Mouse (Mus musculus) forebrain, embryonic 12.5 days (tissue): ENCODE measurements at regions not wholly inside any gene's neighbourhood (a gene's known extent, or its start where the extent isn't known, plus 50 kb on each side); places are given as distances from the start of the nearest gene placed in this dataset.
A peak's percentile ranks its signal among the peaks of the same experiment; 100 is the strongest.

Experiments
- ATAC-seq: fragments of 200-750 bp; cut with Nextera tagmentation; 2 replicates; pipeline ENCODE4 v1.8.0; 2017; ENCODE audit warnings: moderate TSS enrichment; ENCODE audit not compliant: low FRiP score
- H3K27ac ChIP-seq: fragments of 300-500 bp; sonication (generic); 2 replicates; pipeline ENCODE4 v1.5.1; 2016; ENCODE audit warnings: mild to moderate bottlenecking
- H3K27me3 ChIP-seq: fragments of 300-500 bp; sonication (generic); 2 replicates; pipeline ENCODE4 v1.6.1; 2016; ENCODE audit warnings: mild to moderate bottlenecking
- H3K36me3 ChIP-seq: fragments of 300-500 bp; sonication (generic); replicated peaks from 2 replicates; pipeline ENCODE4 v1.6.1; 2016; ENCODE audit warnings: mild to moderate bottlenecking
- H3K4me1 ChIP-seq: fragments of 300-500 bp; sonication (generic); 2 replicates; pipeline ENCODE4 v1.6.1; 2016
- H3K4me2 ChIP-seq: fragments of 300-500 bp; sonication (generic); 2 replicates; pipeline ENCODE4 v1.6.1; 2016; ENCODE audit warnings: mild to moderate bottlenecking, moderate library complexity
- H3K4me3 ChIP-seq: fragments of 300-500 bp; sonication (generic); replicated peaks from 2 replicates; pipeline ENCODE4 v1.5.1; 2016; ENCODE audit warnings: mild to moderate bottlenecking
- H3K9ac ChIP-seq: fragments of 300-500 bp; sonication (generic); 2 replicates; pipeline ENCODE4 v1.6.1; 2016; ENCODE audit warnings: mild to moderate bottlenecking
- H3K9me3 ChIP-seq: fragments of 300-500 bp; sonication (generic); 2 replicates; pipeline ENCODE4 v1.6.1; 2016
- WGBS: fragments of 180-500 bp; shearing (Covaris S2); methylation state at CpG from one replicate; pipeline ENCODE4 v1.1.7; 2016; 5-methylcytosine and 5-hydroxymethylcytosine counted together

- Histone ChIP-seq H3K9ac (no peak overlapping the region), H3K9me3 (no peaks in the 10 kb centered on the region), H3K4me3 (no peak overlapping the region), H3K27ac (no peak overlapping the region), H3K36me3 (no peaks in the 10 kb centered on the region), H3K27me3 (no peaks in the 10 kb centered on the region), H3K4me1 (no peaks in the 10 kb centered on the region), H3K4me2 (no peak overlapping the region)
- WGBS, result 84% methylated on average over 6 of the region's 6 CpGs
- no peak for ATAC-seq
These were observed 1382.9 kb upstream of the Tenm2 start for GRCm38 (mm10) chr11:38618707-38619106.

- Histone ChIP-seq H3K27ac (no peak overlapping the region), H3K4me2 (no peak overlapping the region), H3K9me3 (no peaks in the 10 kb centered on the region), H3K27me3 (no peaks in the 10 kb centered on the region), H3K36me3 (no peaks in the 10 kb centered on the region), H3K4me3 (no peak overlapping the region), H3K9ac (no peak overlapping the region), H3K4me1 (no peaks in the 10 kb centered on the region)
- no peak for ATAC-seq
- 75% methylated on average over 4 of the region's 4 CpGs for WGBS
These were observed 1365.2 kb upstream of the Tenm2 start for GRCm38 (mm10) chr11:38600971-38601370.

GRCm38 (mm10) chr11:38568515-38568914, 1332.8 kb upstream of the Tenm2 start:
- 73% methylated on average over 1 of the region's 1 CpGs for WGBS
- Histone ChIP-seq H3K4me3 (no peak overlapping the region), H3K27me3 (no peaks in the 10 kb centered on the region), H3K36me3 (no peaks in the 10 kb centered on the region), H3K27ac (no peak overlapping the region), H3K4me2 (no peak overlapping the region), H3K9me3 (no peaks in the 10 kb centered on the region), H3K9ac (no peak overlapping the region), H3K4me1 (no peaks in the 10 kb centered on the region)
- no peak for ATAC-seq

- H3K36me3 ChIP-seq, result no peaks in the 10 kb centered on the region
- H3K27ac ChIP-seq, result no peak overlapping the region
- no peak overlapping the region for H3K9ac ChIP-seq
- ATAC-seq, result peak; percentile 33; the same call in 1 of the 2 replicates
- no peaks in the 10 kb centered on the region for H3K27me3 ChIP-seq
- no peaks in the 10 kb centered on the region; the same call in 1 of the 2 replicates for H3K4me1 ChIP-seq
- H3K4me3 ChIP-seq, result no peak overlapping the region
- H3K9me3 ChIP-seq, result no peaks in the 10 kb centered on the region
- no peak overlapping the region for H3K4me2 ChIP-seq
- 8% methylated on average over 8 of the region's 8 CpGs for WGBS
These were observed 1308.1 kb upstream of the Tenm2 start for GRCm38 (mm10) chr11:38543893-38544292.

GRCm38 (mm10) chr11:38540097-38540496, 1304.3 kb upstream of the Tenm2 start:
- H3K4me3 ChIP-seq, result no peak overlapping the region
- H3K36me3 ChIP-seq, result no peaks in the 10 kb centered on the region
- no peak overlapping the region for H3K4me2 ChIP-seq
- no peak for ATAC-seq
- H3K9ac ChIP-seq, result no peak overlapping the region
- WGBS, result 74% methylated on average over 2 of the region's 2 CpGs
- H3K4me1 ChIP-seq, result no peaks in the 10 kb centered on the region; the same call in 1 of the 2 replicates
- no peaks in the 10 kb centered on the region for H3K9me3 ChIP-seq
- no peaks in the 10 kb centered on the region for H3K27me3 ChIP-seq
- no peak overlapping the region for H3K27ac ChIP-seq

GRCm38 (mm10) chr11:38532282-38532681, 1296.5 kb upstream of the Tenm2 start:
- ATAC-seq, result no peak
- 86% methylated on average over 2 of the region's 2 CpGs for WGBS
- H3K27ac ChIP-seq, result no peak overlapping the region
- H3K36me3 ChIP-seq, result no peaks in the 10 kb centered on the region
- no peaks in the 10 kb centered on the region for H3K9me3 ChIP-seq
- H3K9ac ChIP-seq, result no peak overlapping the region
- H3K4me2 ChIP-seq, result no peak overlapping the region
- no peak overlapping the region for H3K4me3 ChIP-seq
- H3K27me3 ChIP-seq, result no peaks in the 10 kb centered on the region
- H3K4me1 ChIP-seq, result no peaks in the 10 kb centered on the region

GRCm38 (mm10) chr11:38509676-38510075, 1273.9 kb upstream of the Tenm2 start:
- H3K9ac ChIP-seq, result no peak overlapping the region
- no peak for ATAC-seq
- no peaks in the 10 kb centered on the region for H3K36me3 ChIP-seq
- no peaks in the 10 kb centered on the region for H3K9me3 ChIP-seq
- no peaks in the 10 kb centered on the region for H3K27me3 ChIP-seq
- no peak overlapping the region for H3K27ac ChIP-seq
- H3K4me2 ChIP-seq, result no peak overlapping the region
- 93% methylated on average over 4 of the region's 4 CpGs for WGBS
- no peak overlapping the region for H3K4me3 ChIP-seq
- H3K4me1 ChIP-seq, result no peaks in the 10 kb centered on the region

GRCm38 (mm10) chr11:38464239-38464596, 1228.5 kb upstream of the Tenm2 start:
- no peaks in the 10 kb centered on the region for H3K4me1 ChIP-seq
- no peaks in the 10 kb centered on the region for H3K9me3 ChIP-seq
- WGBS, result 84% methylated on average over 2 of the region's 2 CpGs
- no peak overlapping the region for H3K9ac ChIP-seq
- H3K27me3 ChIP-seq, result no peaks in the 10 kb centered on the region
- ATAC-seq, result no peak
- no peak overlapping the region for H3K27ac ChIP-seq
- no peak overlapping the region for H3K4me3 ChIP-seq
- H3K36me3 ChIP-seq, result no peaks in the 10 kb centered on the region
- no peak overlapping the region for H3K4me2 ChIP-seq

GRCm38 (mm10) chr11:38463568-38464238, 1227.9 kb upstream of the Tenm2 start:
- H3K4me1 ChIP-seq, result no peaks in the 10 kb centered on the region
- H3K4me3 ChIP-seq, result no peak overlapping the region
- H3K27me3 ChIP-seq, result no peaks in the 10 kb centered on the region
- no peak overlapping the region for H3K9ac ChIP-seq
- no peak overlapping the region for H3K27ac ChIP-seq
- WGBS, result 86% methylated on average over 4 of the region's 4 CpGs
- no peak overlapping the region for H3K4me2 ChIP-seq
- no peaks in the 10 kb centered on the region for H3K9me3 ChIP-seq
- no peaks in the 10 kb centered on the region for H3K36me3 ChIP-seq
- ATAC-seq, result no peak

GRCm38 (mm10) chr11:38443291-38443690, 1207.5 kb upstream of the Tenm2 start:
- Histone ChIP-seq H3K4me2 (no peak overlapping the region), H3K4me1 (no peaks in the 10 kb centered on the region), H3K9me3 (no peaks in the 10 kb centered on the region), H3K9ac (no peak overlapping the region), H3K27me3 (no peaks in the 10 kb centered on the region), H3K27ac (no peak overlapping the region), H3K36me3 (no peaks in the 10 kb centered on the region), H3K4me3 (no peak overlapping the region)
- WGBS, result 90% methylated on average over 5 of the region's 5 CpGs
- no peak for ATAC-seq

GRCm38 (mm10) chr11:38410302-38410701, 1174.5 kb upstream of the Tenm2 start:
- Histone ChIP-seq H3K9me3 (no peaks in the 10 kb centered on the region), H3K27me3 (no peaks in the 10 kb centered on the region), H3K4me1 (no peaks in the 10 kb centered on the region), H3K4me3 (no peak overlapping the region), H3K27ac (no peak overlapping the region), H3K9ac (no peak overlapping the region), H3K36me3 (no peaks in the 10 kb centered on the region), H3K4me2 (no peak overlapping the region)
- ATAC-seq, result no peak
- WGBS, result 20% methylated on average over 1 of the region's 1 CpGs

- H3K4me2 ChIP-seq, result no peak overlapping the region
- no peak overlapping the region for H3K4me3 ChIP-seq
- H3K9me3 ChIP-seq, result no peaks in the 10 kb centered on the region
- no peak overlapping the region for H3K27ac ChIP-seq
- ATAC-seq, result 0 out of 2 replicates have a peak, but pooled peaks have one; percentile 39
- H3K9ac ChIP-seq, result no peak overlapping the region
- no peaks in the 10 kb centered on the region for H3K36me3 ChIP-seq
- peaks cover 3% of the 10 kb centered on the region; the same call in 1 of the 2 replicates for H3K4me1 ChIP-seq
- no peaks in the 10 kb centered on the region for H3K27me3 ChIP-seq
These were observed 1162.0 kb upstream of the Tenm2 start for GRCm38 (mm10) chr11:38397771-38398170.

- no peaks in the 10 kb centered on the region for H3K9me3 ChIP-seq
- WGBS, result 86% methylated on average over 2 of the region's 2 CpGs
- H3K27me3 ChIP-seq, result no peaks in the 10 kb centered on the region
These were observed 1151.2 kb upstream of the Tenm2 start for GRCm38 (mm10) chr11:38386958-38387357.

More at GRCm38 (mm10) chr11:38386958-38387357, 1151.2 kb upstream of the Tenm2 start:
- H3K9ac ChIP-seq, result no peak overlapping the region
- no peak for ATAC-seq
- no peaks in the 10 kb centered on the region for H3K36me3 ChIP-seq
- H3K4me2 ChIP-seq, result no peak overlapping the region
- no peaks in the 10 kb centered on the region for H3K4me1 ChIP-seq
- H3K4me3 ChIP-seq, result no peak overlapping the region
- H3K27ac ChIP-seq, result no peak overlapping the region
